Mouse (Mus musculus) retina, postnatal 7 days (tissue): ENCODE results near the gene Gbgt1.
"Not testable (repeated sequence)": the region's sequence is repeated elsewhere in the genome, so short reads cannot be mapped to it uniquely, and the experiment has no call there.

Source experiments
- DNase-seq: peaks from one replicate; pipeline ENCODE4 v3.0.0-alpha.2; 2012; ENCODE audit warnings: low read depth, low spot score

Gbgt1 gene

GRCm38 (mm10) chr2:28496671-28497070, at the start of gene Gbgt1:
TSS of gene Gbgt1 (plus strand) at chr2:28496891.
- no peak for DNase-seq

GRCm38 (mm10) chr2:28447315-28447670, 49.4 kb upstream of the Gbgt1 start:
- DNase-seq = no peak

DNA sequence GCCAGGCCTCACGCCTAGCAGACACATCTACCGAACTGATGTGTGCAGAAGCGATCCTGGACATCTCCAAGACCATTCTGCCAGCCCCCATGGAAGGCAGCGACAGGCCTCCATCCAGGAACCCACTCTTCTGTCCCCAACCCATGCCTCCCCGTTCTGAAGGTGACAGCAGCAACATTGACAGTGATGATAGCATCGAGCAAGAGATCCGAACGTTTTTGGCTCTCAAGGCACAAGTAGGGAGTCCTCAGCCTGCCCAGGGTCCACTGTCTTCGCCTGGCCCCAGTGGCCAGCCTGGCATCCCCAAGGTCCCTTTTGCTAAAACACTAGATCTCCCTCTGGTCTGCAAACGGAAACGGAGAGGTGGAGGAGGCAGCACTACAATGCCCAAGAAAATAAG, 45.0 kb upstream of the Gbgt1 start:
- no peak for DNase-seq

DNA sequence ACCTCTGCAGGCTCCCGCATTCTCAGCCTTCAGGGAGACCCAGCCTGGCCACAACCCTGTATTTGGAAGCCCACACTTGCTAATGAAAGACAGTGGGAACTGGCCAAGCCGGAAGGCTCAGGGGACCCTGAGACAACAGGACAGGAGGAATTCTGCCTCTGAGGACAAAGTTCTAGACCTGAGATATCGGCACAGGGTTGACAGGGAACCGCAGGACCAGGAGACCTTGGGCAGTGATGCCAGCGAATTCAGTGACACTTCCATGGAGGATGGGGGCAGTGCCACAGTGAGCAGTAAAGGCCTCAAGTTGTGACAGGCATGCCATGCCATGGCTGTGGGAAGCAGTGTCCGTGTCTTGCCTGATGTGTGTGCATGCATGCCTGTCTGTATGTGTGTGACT, 43.2 kb upstream of the Gbgt1 start:
- no peak for DNase-seq

DNA sequence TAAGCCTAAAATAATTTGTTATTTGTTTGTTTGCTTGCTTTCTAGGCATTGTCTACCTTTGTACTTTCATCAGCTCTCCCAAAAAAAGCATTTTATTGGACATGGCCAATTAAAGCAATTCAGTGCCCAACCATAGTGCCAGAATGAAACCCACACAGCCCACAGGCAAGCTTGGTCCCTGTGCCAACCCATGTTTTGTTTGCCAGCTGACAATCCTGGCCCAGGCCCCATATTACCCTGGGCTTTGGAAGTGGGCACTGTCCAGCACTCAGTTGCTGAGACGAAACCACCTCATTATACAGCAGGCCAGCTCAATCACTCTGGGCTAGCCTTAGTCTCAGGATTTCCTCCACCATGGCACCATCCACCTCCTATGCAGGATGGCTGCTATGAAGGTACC, 40.1 kb upstream of the Gbgt1 start:
- no peak for DNase-seq

DNA sequence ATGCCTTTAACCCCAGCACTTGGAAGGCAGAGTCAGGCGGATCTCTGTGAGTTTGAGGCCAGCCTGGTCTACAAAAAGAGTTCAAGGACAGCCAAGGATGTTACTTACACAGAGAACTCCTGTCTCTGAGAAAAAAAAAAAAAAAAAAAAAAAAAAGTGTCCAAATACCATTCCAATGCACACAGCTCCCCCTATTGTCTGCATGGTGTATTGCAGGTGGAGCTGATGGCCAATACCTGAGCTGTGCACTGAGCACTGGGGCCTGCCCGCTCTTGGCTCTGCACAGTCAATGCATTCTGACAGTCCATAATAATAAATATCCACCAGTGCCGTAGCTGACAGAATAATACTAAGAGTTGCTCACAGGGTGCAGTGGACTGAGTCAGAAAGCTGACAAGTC, 32.8 kb upstream of the Gbgt1 start:
- no peak for DNase-seq

GRCm38 (mm10) chr2:28464919-28465318, 31.8 kb upstream of the Gbgt1 start:
- DNase-seq = no peak

DNA sequence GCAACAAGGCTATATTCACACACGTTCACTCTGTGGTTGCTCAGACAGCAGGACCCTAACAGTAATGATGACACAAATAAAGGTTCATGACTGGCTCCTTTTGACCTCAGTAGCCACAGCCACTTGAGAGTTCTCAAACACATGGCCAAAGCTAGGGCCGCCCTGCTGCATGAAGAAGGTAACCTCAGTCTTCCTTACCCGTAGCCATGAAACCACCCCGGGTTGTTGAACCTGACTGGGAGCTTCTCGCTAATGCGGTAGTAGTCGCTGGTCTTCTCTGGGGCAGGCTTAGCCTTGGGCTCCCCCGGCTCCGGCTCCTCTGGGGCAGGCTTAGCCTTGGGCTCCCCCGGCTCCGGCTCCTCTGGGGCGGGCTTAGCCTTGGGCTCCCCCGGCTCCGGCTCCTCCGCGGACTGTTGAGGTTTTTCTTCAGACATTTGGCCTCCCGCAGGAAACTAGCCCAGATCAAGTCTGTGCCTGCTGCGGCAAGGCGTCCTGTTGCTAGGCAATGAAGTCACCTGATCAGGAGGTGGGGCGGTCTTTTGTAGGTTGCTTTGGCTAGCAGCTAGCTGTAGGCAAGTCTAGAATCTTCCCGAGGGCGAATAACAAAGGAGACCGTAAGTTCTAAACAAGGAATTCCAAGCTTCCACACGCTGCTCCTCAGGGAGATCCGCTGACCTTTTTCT, 30.7 kb upstream of the Gbgt1 start, which contains the start of gene 1700007K13Rik:
1700007K13Rik (minus strand) TSS at position 497 of the 683 bp plus-strand sequence.
- no peak for DNase-seq

GRCm38 (mm10) chr2:28467860-28468485, 28.7 kb upstream of the Gbgt1 start, which contains the start of gene Mrps2:
TSS of gene Mrps2 (plus strand) at chr2:28468066.
- DNase-seq = peak; percentile 81

DNA sequence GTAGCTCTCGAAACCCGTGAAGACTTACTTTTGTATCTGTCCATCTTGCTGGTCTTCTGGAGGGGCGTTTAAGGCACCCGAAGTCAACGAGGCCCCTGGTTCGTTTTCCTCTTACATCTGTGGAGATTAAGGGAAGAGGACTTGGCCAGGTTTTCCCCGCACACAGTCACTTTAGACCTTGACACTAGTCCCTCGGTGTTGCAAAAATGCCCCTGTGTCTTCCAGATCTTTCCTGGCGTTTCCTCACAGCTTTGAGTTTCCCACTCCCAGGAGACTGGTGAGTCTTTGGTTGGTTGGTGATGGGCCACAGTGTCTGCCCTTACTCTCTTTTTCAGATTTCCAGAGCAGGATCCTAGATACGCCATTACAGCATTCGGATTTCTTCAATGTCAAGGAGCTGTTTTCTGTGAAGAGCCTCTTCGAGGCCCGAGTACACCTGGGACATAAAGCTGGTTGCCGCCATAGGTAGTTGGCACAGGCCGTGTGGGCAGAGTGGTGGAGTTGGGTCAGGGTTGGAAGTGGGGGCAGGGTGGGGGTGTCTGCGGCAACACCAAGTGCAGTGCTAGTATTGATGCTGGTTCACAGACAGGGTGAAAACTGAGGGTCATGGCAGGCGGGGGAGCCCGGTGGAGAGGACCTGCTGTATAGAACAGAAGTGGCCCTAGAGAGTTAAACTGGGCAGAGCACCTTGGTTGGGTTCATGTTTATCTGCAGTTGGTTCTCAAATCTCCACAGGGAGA, 28.0 kb upstream of the Gbgt1 start:
- no peak for DNase-seq

DNA sequence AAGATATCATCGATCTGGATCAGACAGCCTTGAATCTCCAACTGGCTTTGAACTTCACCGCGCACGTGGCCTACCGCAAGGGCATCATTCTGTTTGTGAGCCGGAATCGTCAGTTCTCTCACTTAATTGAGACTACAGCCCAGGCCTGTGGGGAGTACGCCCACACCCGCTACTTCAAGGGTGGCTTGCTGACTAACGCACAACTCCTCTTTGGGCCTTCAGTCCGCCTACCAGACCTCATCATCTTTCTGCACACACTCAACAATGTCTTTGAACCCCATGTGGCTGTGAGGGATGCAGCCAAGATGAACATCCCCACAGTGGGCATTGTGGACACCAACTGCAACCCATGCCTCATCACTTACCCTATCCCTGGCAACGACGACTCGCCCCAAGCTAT, 27.2 kb upstream of the Gbgt1 start:
- DNase-seq = no peak

DNA sequence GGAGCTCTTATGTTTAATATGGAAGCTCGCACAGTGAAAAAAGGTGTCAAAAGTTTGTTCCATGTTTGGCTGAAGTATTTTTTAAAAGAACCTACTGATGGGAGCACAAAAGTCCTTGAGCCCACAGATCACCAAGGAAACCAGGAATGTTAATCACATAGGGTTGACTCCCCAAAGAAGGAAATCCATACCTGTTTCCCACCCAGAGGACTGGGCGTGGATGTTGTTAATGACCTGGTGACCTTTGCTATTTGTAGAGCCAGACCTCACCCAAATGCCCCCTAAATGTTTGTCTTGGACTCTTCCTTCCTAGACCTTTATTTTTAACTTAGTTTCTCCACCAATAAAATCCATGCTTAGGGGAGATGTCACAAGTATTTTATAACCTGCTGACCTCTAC, 26.1 kb upstream of the Gbgt1 start:
- no peak for DNase-seq

DNA sequence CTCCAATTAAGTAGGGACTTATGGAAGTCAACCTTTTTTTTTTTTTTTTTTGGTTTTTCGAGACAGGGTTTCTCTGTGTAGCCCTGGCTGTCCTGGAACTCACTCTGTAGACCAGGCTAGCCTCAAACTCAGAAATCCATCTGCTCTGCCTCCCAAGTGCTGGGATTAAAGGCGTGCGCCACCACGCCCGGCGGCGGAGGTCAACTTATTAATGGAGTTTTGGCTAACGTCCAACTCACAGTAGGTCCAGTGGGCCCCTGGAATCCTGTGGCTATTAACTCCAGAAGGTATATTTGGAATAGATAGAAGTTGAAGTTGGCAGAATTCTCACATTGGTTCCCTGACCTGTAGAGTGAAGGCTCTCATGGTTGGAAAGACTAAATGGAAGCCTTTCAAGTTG, 24.7 kb upstream of the Gbgt1 start:
- not testable (repeated sequence) for DNase-seq

DNA sequence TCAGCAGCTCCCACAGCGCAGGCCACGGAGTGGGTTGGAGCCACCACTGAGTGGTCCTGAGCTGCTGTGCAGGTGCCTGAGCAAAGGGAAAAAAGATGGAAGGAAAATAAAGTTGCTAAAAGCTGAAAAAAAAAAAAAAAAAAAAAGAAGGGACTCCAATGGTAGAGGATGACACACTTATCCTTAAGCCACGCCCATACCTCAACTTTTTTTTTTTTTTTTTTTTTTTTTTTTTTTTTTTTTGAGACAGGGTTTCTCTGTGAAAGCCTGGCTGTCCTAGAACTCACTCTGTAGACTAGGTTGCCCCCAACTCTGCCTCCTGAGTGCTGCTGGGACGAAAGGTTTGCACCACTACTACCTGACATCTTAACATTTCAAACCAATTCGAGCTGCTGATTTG, 18.7 kb upstream of the Gbgt1 start:
- not testable (repeated sequence) for DNase-seq

- no peak for DNase-seq
Measured at GRCm38 (mm10) chr2:28479208-28480204, 17.2 kb upstream of the Gbgt1 start.

DNA sequence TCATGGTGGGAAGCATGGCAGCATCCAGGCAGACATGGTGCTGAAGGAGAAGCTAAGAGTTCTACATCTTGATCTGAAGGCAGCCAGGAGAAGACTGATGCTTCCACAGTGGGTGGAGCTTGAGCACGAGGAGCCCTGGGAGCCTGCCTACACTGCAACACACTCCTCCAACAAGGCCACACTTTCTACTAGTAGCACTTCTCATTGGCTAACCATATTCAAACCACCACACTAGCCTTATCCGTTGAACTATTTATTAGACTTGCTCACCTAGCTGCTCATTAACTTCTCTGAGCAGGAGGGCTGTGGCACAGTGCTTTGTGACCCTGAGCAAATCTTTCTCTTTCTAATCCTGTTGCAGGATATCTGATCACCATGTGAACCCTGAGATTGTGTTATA, 12.8 kb upstream of the Gbgt1 start:
- no peak for DNase-seq

DNA sequence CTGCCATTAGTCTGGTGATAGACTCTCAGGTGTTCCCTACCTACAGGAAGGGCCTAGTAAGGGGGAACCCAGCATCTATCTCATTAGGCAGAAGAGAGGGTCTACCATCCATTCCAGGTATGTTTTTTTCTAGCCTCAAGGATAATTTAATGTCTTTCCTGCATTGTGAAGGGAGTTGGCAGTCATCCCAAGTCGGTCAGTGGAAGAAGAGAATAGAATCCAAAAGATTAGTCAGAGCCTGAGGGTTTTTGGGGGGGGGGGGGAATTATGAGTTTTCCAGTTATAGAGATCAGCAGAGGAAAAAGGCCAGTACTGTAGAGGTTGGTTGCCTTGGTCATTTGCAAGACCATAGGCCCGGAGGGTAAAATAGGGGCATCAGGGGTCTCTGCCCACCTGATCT, 2.2 kb upstream of the Gbgt1 start:
- no peak for DNase-seq

- DNase-seq = no peak
Measured at GRCm38 (mm10) chr2:28495207-28495756, 1.4 kb upstream of the Gbgt1 start.

GRCm38 (mm10) chr2:28495801-28496595, 693 bp upstream of the Gbgt1 start:
- no peak for DNase-seq

GRCm38 (mm10) chr2:28497561-28497960, 870 bp downstream of the Gbgt1 start:
- DNase-seq = no peak
